Mouse (Mus musculus) lung, postnatal 25 days (tissue): Measurements from ENCODE around the gene Pqbp1.
"Not testable (repeated sequence)": the region's sequence is repeated elsewhere in the genome, so short reads cannot be mapped to it uniquely, and the experiment has no call there.

Experiments
- DNase-seq: peaks from one replicate; pipeline ENCODE4 v3.0.0; 2022; ENCODE audit warnings: low spot score

The Pqbp1 gene

DNA sequence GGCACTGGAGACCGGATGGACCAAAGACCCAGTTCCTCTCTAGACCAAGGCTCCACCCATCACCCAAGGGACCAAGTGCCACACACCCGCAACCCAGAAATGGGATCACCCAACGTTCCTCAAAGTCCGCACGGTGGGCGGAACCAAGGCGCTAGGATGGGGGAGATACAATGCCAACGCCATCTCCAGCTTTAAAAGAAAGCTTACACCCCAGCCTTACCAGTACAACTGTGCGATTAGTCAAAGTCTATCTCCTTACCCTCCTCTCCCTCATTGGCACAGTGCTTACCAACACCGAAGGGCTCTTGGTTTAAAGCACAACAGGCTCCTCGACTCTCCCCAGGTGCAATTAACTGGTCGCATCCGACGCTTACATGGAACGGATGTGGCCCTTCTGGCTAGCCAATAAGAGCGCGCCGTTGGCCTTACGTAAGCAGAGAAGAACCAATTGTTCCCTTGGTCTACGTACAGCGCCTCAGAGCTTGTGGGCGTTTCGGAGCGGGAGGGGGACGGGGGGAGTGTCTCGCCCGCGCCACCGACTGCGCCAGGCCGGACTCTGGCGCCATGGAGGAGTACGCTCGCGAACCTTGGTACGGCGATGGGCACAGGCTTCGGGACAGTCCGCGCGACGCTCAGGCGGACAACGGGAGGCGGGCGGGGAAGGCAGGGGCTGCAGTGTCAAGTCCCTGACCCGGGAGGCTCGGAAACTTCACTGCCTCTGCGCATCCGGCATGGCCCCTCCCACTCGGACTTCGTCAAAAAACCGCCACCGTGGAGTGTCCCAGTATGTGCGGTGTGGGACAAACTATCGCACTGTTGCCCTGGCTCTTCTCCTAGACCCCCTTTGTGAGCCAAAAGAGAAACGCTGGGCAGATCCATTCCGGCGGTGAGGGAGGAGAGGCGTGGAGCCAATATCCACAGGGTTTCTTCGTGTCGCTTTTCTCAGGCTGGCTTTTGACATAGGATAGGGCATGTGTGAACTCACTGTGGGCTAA lies at the start of gene Pqbp1, which contains the start of gene Timm17b:
Gene Pqbp1, minus strand, starts transcription at position 390 of the 995 bp plus-strand sequence.
Gene Timm17b, plus strand, starts transcription at position 478 of the 995 bp plus-strand sequence.
- DNase-seq, result peak; percentile 94

DNA sequence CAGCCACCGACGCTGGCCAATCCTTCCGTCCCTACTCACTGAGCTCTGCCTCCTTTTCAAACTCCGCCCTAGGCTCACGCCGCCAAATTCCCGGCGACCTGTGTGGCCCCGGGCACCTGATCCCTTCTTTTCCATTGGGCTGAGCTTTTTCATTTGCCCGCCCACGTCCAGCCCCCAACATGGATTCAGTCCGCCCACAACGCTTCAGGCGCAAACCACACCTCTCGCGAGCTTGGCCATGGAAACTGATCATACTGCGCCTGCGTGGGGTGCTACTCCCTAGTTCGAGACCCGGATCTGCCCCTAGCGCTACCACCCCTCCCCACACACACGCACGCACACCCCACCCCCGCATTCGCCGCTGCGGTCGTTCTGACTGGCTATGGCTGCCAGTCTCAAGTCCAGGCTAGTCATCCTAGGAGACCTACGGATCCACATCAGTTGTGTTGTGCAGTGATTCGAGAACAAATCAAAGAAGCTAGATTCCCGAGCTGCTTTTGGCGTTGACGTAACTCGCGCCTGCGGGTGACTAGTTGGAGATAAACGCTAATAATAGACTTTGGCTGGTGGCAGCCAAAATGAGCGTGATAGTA lies 48.9 kb upstream of the Pqbp1 start:
- DNase-seq, result peak; percentile 96

DNA sequence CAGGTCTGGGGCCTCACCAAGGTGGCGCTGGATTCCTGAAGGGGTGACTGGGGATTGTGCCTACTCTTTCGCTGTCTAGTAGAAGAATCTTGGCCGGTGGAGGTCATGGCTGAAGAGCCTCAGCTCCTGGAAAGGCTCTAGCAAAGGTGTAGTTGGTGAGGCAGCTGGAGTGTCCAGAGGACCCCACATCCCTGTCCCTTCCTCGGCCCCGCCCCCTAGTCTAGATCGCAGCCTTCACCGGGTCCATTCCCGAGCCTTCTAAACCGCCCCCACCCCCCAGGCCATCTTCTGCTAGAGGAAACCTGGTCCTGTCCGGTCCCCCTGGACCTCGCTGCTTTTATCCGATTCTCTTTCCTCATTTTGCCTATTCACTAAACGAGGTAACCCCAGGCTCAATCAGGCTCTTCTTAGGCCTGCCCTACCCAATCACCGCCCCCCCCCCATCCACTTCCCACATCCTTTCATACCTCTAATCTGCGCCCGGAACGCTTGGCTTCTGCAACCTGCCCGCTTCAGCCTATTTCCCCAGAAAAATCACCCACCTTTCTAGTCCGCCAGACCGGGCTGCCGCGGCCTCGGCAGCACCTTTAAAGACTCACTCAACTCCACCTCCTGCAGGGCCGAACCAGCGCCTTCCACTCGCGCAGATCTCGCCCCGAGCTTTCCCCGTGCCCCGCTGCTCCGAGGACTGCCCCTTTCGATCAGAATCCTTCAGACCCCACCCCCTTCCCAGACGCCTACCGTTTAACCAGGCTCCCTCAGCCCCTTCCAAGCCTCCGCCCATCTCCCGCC lies 48.2 kb upstream of the Pqbp1 start, which contains the start of gene Hdac6:
Gene Hdac6, minus strand, starts transcription at position 782 of the 792 bp plus-strand sequence.
- DNase-seq, result no peak

DNA sequence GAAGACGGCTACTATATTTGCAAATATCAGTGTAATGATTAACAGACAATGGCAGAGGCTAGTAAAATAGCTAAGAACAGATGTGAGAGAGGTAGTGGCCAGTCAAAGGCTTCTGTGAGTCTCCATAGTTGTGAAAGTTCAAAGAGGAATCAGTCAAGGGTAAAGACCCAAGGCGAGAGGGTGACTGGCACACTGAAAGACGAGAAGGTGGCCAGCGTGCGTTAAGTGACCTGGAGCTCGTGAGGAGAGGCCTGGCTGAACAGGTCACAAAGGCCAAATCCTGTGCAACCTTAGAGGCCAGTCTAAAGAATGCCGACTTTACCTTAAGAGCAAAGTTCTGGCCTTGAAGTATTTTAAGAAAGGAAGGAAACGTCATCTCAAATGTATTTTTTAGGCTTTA lies 46.5 kb upstream of the Pqbp1 start:
- no peak for DNase-seq

DNA sequence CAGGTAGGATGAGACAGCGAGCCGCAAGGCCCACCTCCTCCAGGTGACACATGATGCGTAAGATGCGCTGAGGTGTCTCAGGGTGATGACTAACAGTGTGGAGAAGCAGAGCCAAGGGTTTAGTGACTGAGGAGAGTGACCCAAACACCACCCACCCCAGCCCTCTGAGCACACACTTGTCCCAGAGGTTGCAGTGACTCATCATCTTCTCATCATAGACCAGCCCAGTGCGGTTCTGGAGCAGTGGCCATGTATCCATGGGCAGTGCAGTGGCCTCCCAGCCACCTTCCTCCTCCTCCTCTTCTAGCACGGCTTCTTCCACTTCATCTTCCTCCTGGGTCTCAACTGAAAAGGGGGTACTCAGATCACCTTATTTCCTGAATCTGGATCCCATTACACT lies 38.6 kb upstream of the Pqbp1 start:
- no peak for DNase-seq

DNA sequence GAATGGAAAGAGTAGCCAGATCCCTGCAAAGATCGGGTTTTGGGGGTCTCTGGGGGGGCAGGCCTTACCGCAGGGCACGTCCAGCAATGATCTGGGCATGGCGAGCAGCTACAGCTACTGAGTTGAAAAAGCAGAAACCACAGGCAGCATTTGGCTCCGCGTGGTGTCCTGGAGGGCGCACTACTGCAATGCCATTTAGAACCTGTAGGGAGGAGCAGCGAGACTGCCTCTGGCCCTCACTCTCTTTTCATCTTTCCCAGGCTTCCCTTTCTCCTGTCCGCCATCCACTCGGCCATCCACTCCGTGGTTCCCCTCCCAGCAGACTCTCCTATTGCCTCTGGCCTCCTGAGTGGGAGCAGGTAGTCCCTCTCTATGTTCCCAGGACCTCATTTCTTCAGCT lies 37.8 kb upstream of the Pqbp1 start:
- DNase-seq, result no peak

DNA sequence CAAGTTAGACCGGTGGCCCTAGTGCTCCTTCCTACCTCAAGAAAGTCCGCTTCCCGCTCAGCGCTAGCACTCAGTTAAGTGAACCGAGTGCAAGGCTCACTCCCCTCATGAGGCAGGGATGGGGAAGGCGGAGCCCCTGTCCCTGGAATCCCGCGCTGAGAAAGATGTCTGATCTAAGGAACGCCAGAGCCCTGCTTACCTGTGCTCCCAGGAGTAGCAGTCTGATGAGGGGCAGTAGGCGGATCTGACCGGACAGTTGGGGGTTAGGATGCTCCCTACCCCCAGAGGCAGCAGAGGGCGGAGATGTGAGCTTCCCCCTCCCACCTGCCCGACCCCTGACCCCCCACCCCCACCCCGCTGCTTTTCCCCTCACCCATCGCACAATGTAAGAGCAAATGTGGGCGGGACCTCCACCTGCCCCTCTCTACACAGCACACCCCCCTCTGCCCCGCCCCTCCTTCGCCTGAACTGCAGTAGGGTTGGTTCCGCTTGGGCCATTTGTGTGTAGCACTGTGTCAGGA lies 29.3 kb upstream of the Pqbp1 start, which contains the start of gene Eras:
Gene Eras, minus strand, starts transcription at position 338 of the 521 bp plus-strand sequence.
- no peak for DNase-seq

DNA sequence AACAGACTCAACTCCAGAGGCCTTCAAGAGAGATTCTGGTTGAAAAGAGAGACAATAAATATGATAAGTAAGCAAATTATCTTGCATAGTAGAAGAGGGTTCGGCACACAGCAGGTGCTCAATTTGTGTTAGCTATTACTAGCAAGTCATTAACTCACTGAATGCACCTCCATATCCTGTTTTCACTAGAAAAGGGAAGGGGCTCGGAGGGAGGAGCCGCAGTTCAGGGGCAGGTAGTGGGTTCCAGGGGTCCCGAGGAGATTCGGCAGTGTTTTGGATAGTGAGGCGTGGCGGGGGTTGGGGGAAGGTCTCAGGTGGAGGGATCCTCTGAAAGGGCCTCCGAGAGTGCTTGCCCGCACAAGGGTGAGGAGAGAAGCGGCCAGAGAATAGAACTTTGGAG lies 28.0 kb upstream of the Pqbp1 start:
- DNase-seq, result no peak

DNA sequence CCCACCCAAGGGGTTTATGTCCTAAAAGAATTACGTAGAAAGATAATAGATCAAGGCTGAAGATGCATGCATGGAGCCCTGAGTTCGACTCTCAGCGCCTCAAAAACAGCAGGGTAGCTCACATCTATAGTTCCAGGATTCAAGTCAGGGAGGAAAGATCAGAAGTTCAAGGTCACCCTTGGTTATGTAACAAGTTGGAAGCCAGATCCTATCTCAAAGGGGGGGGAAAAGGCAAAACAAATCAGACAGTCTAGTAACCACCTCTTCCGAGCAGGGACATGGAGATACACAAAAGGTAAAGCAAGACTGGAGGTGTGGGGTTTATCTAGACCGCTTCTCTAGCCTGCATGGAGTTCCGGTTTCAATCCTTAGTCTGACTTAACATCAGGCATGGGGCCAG lies 27.2 kb upstream of the Pqbp1 start:
- DNase-seq, result no peak

DNA sequence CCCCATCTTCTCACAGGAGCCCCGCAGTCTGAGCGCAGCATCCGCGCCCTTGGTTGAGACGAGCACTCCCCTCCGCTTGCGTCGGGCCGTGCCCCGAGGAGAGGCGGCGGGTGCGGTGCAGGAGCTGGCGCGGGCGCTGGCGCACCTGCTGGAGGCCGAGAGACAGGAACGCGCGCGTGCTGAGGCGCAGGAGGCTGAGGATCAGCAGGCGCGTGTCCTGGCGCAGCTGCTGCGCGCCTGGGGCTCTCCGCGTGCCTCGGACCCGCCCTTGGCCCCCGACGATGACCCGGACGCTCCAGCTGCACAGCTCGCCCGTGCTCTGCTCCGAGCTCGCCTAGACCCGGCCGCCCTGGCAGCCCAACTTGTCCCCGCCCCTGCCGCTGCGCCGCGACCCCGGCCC lies 23.0 kb upstream of the Pqbp1 start:
- no peak for DNase-seq

DNA sequence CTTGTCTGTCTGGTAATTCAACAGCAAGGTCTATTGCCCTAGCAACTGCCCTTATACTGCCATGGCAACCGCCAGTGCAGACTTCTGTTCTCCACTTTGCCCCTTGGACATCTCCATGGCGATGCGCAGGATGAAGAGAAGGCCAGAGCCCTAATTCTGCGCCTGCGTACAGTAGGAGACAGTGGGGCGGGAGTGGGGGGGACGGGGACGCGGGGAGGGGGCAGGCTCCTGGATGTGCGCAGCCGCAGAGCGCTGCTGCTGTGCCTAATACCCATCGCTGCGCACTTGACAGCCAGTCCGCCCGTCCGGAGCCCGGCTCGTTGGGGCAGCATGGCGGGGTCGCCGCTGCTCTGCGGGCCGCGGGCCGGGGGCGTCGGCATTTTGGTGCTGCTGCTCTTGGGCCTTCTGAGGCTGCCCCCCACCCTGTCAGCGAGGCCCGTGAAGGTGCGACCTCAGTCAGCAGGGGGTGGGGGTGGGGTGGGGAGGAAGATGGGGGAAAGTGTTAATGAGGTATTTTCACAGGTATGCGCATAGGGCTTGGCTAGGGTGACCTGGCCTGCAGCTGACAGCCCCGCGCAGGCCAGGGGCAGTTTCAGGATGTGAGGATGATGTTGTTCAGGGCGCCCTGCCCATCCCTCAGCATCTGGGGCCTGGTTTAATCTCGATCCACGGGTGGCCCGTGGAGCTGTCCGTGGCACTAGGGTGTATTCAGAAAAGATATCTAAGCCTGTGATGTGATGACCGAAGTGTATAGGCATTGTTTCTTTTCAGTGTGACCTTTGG lies 20.7 kb upstream of the Pqbp1 start, which contains the start of gene Pcsk1n:
Gene Pcsk1n, plus strand, starts transcription at position 222 of the 783 bp plus-strand sequence.
- DNase-seq, result no peak

DNA sequence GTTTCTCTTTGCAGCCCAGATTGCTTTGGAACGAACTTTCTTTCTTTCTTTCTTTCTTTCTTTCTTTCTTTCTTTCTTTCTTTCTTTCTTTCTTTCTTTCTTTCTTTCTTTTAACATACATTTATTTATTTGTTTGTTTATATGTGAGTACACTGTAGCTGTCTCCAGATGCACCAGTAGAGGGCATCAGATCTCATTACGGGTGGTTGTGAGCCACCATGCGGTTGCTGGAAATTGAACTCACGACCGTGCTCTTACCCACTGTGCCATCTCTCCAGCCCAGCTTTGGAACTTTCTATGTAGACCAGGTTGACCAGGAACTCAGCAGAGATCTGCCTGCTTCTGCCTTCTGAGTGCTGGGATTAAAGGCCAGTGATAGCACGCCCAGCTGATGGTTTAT lies 18.9 kb upstream of the Pqbp1 start:
- DNase-seq, result not testable (repeated sequence)

DNA sequence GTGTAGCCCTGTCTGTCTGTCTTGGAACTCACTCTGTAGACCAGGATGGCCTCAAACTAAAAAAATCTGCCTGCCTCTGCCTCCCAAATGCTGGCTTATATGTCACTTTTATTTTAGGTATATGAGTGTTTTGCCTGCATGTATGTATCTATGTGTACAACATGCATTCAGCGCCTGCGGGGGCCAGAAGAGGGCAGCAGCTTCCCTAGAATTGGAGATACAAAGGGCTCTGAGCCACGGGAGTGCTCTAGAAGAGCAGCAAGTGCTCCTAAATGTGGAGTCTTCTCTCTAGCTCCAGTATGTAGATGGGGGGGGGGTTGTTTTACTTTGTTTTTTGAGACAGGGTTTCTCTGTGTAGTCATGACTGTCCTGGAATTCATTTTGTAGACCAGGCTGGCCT lies 16.6 kb upstream of the Pqbp1 start:
- DNase-seq, result peak; percentile 37

DNA sequence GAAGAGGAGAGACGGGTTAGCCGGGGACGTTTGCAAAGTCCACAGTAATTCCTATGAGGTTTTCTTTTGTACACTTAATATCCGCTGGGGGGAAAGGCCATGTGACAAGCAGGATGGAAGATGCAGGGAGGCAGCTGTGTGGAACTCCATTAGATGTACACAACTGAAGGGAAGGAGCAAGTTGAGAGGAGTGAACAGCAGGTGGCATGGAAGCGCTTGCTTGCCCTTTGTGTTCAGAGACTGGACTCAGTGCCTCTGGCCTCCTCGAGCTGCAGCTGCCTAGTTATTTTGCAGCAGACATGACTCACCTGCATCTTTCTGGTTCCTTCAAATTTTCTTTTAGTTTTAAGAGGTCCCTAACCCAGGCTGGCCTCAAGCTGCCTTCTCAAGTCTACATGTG lies 11.4 kb upstream of the Pqbp1 start:
- no peak for DNase-seq

DNA sequence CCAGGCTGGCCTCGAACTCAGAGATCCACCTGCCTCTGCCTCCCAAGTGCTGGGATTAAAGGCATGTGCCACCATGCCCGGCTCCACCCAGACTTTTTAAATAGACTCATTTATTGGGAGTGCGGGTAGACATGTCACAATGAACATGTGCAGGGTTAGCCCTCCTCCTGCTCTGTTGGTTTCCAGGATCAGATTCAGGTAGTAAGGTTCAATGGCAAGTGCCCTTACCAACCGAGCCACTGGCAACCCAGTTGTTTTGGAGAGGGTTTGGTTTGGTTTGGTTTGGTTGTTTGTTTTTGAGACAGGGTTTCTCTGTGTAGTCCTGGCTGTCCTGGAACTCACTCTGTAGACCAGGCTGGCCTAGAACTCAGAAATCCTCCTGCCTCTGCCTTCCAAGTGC lies 10.2 kb upstream of the Pqbp1 start, which contains the start of gene Gm10490:
Gene Gm10490, plus strand, starts transcription at position 301 of the 400 bp plus-strand sequence.
- not testable (repeated sequence) for DNase-seq

DNA sequence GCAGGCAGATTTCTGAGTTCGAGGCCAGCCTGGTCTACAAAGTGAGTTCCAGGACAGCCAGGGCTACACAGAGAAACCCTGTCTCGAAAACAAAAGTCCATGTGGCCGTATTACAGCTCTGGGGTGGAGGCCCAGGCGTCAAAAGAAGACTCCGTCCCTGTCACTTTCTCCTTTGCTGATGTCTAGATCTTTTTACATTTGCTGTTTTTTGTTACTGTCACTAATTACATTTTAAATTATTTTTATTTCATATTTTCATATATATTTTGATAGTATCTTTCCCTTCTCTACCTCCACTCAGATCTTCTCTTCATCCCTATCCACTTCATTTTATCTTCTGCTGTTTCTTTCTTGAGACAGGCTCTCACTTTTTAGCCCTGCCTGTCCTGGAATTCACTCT lies 8.7 kb upstream of the Pqbp1 start, which contains the start of gene Gm10491:
Gene Gm10491, minus strand, starts transcription at position 101 of the 400 bp plus-strand sequence.
- no peak for DNase-seq

DNA sequence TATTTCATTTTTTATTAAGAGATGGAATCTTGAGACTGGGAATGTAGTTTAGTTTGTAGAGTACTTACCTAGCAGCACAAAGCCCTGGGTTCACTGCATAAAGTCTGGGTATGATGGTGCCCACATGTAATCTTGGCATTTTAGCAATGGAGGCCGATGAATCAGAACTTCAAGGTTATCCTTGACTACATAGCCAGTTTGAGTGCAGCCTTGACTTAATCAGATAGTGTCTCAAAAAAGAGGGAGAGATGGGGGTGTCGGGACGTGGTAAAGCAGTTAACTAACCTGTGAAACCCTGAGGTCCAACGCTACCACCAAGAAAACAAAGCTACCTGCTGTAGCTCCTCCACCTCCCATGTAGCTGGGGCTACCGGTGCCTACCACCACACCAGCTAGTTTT lies 5.4 kb upstream of the Pqbp1 start:
- no peak for DNase-seq

DNA sequence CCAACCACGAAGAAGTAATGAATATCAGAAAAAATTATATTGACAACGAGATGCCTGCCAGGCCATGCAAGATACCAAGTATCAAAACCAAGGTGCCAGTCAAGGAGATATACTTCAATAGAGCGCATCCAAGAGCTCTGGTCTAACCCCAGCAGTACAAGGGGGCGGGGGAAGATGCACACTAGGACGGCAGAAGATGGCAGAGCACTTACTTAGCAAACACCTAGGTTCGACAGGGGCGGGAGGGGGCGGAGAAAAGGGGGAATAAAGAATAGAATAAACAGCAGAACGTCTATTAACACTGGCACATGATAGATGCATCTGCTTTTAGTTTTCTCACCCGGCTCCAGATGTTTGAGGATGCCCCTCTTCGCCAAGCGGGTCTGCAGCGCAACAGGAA lies 858 bp downstream of the Pqbp1 start:
- no peak for DNase-seq

DNA sequence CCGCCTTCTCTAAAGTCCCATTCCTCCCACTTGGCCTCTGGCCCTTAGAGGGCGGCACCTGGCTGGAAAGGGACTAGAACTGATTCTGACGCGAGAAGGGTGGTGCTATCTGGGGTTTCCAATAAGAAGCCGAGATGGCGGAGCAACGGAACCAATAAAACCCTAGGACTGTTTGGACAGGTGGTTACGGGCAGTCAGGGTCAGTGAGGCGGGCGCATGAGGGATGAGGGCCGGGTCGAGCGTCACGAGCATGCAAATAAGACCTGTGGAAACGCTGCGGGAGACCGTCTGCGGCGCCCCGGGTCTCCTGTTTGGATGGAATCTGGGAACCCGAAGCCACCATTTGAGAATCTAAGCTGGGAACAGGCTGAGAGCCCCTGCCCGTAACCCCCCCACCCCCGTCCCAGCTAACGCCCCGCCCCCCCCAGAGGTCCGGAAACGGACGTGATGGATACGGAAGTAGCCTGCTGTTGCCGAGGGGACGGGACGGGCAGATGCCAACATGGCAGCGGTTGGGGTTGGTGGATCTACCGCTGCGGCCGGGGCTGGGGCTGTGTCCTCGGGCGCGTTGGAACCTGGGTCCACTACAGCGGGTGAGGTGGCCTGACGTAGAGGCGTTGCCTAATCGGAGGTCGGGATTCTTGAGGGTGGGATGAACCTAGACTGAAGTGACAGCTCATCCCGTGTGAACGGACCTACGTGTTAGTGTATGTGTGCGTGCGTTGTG lies 15.1 kb downstream of the Pqbp1 start, which contains the start of gene Slc35a2:
Gene Slc35a2, plus strand, starts transcription at position 188 of the 727 bp plus-strand sequence.
- DNase-seq, result peak; percentile 93

DNA sequence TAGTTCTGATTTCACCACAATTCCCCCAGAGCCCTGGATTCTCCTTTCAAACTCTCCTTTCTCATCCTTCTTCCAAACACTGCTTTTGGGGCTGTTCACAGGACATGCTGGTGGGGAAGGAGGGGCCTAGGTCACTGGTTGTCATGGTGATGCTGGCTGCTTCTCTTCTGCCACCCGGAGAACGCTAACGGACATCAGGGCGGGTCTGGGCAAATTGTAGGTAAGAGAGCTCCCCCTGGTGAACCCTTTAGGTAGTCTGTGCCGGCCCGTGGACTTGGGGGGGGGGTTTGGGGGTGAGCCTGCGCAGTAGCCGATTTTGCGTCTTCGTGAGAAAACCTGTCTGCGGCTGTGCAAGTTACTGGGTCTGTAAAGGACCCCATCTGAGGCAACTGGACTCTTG lies 19.2 kb downstream of the Pqbp1 start:
- peak; percentile 58 for DNase-seq
